Mouse (Mus musculus): ENCODE measurements around the gene Donson. TPM values are rescaled to one million over a fixed set of nuclear protein-coding genes. Genes with fewer than 3 reads are reported as not detected.

Donson gene
- polyA plus RNA-seq, 1 experiment: 12.2 TPM

DNA sequence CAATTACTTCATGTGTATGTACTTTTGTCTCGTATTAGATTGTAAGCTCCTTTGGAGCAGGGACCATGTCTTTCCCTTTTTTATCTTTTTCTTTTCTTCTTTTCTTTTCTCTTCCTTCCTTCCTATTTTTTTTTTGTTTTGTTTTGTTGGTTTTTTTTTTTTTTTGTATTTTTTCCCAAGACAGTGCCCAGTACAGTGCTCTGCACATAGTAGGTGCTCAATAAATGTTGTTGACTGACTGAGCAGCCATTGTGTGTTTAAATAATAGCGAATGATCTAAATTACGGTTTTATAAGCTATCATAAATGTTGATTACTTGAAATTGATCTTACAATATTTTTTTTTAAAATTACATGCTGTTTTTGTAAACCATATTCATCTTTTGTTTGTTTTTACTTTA lies 24.8 kb downstream of the Donson start:
- no peak overlapping the region for H3ac ChIP-seq (ENCODE audit: control insufficient read depth, insufficient read length, low read depth)
- TF ChIP-seq CTCF (IDR thresholded peaks at IDR 0.05; ENCODE audit: control insufficient read depth, insufficient read depth, insufficient read length): no peak
- TF ChIP-seq USF1 (IDR thresholded peaks at IDR 0.05; ENCODE audit: low read depth): no peak
- no peak for TF ChIP-seq CEBPB (IDR thresholded peaks at IDR 0.05; ENCODE audit: low read depth)
- no peak for TF ChIP-seq FOSL1 (IDR thresholded peaks at IDR 0.05; ENCODE audit: insufficient read depth, low read length, poor library complexity, severe bottlenecking)
- no peak for TF ChIP-seq MAX (IDR thresholded peaks at IDR 0.05)
- TF ChIP-seq MYOD1 (IDR thresholded peaks at IDR 0.05; ENCODE audit: control insufficient read depth, insufficient read length, low read depth): no peak
- TF ChIP-seq MYOG (IDR thresholded peaks at IDR 0.05; ENCODE audit: control insufficient read depth, extremely low read depth, insufficient read length): no peak
- peaks cover 93% of the 10 kb centered on the region for H3K79me2 ChIP-seq (ENCODE audit: control insufficient read depth, insufficient read depth)
- H3K4me3 ChIP-seq (ENCODE audit: insufficient read depth, poor library complexity, severe bottlenecking): no peak overlapping the region
- peaks cover 70% of the 10 kb centered on the region for H3K79me3 ChIP-seq (ENCODE audit: low read depth)
- H3K27me3 ChIP-seq (ENCODE audit: control insufficient read depth, insufficient read depth, insufficient read length): no peaks in the 10 kb centered on the region
- H3K36me3 ChIP-seq (ENCODE audit: control insufficient read depth, insufficient read depth): peaks cover 99% of the 10 kb centered on the region

DNA sequence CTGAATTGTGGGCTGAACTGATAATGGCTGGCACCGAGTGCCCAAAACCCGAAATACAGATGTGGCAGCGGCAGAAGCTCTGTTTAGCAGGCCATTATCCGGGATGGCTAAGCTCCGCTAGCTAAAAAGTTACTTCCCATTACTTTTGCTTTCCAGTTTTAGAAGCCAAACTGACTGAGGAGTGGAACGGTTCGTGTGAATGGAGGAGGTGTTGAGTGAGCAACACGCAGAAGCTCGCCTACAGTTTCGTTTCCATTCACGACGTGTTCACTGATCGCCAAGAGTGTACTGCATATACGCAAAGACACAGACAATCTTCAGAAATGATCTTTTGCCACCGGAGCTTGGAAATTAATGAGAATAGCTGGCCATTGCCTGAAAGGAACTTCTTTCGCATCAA lies 26.2 kb downstream of the Donson start:
- H3K27me3 ChIP-seq (ENCODE audit: control insufficient read depth, insufficient read depth, insufficient read length): no peaks in the 10 kb centered on the region
- no peak overlapping the region for H3ac ChIP-seq (ENCODE audit: control insufficient read depth, insufficient read length, low read depth)
- H3K36me3 ChIP-seq (ENCODE audit: control insufficient read depth, insufficient read depth): peaks cover 99% of the 10 kb centered on the region
- peaks cover 94% of the 10 kb centered on the region for H3K79me2 ChIP-seq (ENCODE audit: control insufficient read depth, insufficient read depth)
- TF ChIP-seq CEBPB (IDR thresholded peaks at IDR 0.05; ENCODE audit: low read depth): no peak
- TF ChIP-seq USF1 (IDR thresholded peaks at IDR 0.05; ENCODE audit: low read depth): no peak
- TF ChIP-seq MAX (IDR thresholded peaks at IDR 0.05): no peak
- no peak for TF ChIP-seq MYOG (IDR thresholded peaks at IDR 0.05; ENCODE audit: control insufficient read depth, extremely low read depth, insufficient read length)
- no peak overlapping the region for H3K4me3 ChIP-seq (ENCODE audit: insufficient read depth, poor library complexity, severe bottlenecking)
- peaks cover 78% of the 10 kb centered on the region for H3K79me3 ChIP-seq (ENCODE audit: low read depth)

DNA sequence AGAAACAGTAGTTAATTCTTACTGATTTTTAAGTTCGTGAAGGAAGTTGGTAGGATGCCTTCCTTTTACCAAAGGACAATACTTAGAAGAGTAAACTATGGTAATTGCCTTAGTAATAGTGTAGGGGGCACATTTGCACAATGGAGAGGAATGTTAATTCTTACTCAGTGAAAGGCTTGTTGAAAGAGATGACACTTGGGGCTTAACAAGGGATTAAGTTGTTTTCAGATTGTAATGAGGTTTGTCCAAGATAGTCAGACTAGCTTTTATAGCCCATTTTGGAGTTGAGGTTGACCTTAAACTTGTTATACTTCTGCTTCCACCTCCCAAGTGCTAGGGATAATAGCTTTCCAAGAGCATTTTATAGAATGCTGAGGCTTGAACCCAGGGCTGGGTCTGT lies 27.2 kb downstream of the Donson start:
- no peak overlapping the region for H3K4me3 ChIP-seq (ENCODE audit: insufficient read depth, poor library complexity, severe bottlenecking)

DNA sequence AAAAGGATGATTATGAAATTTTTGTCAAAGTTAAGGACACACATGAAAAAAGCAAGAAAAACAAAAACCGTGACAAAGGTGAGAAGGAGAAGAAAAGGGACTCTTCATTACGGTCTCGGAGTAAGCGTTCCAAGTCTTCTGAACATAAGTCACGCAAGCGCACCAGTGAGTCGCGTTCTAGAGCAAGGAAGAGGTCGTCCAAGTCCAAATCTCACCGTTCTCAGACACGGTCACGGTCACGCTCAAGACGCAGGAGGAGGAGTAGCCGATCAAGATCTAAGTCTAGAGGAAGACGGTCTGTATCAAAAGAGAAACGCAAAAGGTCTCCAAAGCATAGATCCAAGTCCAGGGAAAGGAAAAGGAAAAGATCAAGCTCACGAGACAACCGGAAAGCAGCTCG lies 28.8 kb downstream of the Donson start:
- Histone ChIP-seq H3K27me3 (ENCODE audit: control insufficient read depth, insufficient read depth, insufficient read length) (no peaks in the 10 kb centered on the region), H3K4me3 (ENCODE audit: insufficient read depth, poor library complexity, severe bottlenecking) (no peak overlapping the region), H3ac (ENCODE audit: control insufficient read depth, insufficient read length, low read depth) (no peak overlapping the region), H3K36me3 (ENCODE audit: control insufficient read depth, insufficient read depth) (peaks cover 100% of the 10 kb centered on the region), H3K79me3 (ENCODE audit: low read depth) (peaks cover 89% of the 10 kb centered on the region), H3K79me2 (ENCODE audit: control insufficient read depth, insufficient read depth) (peaks cover 99% of the 10 kb centered on the region)
- TF ChIP-seq MAX (IDR thresholded peaks at IDR 0.05) (no peak), USF1 (IDR thresholded peaks at IDR 0.05; ENCODE audit: low read depth) (no peak), CEBPB (IDR thresholded peaks at IDR 0.05; ENCODE audit: low read depth) (no peak), MYOD1 (IDR thresholded peaks at IDR 0.05; ENCODE audit: control insufficient read depth, insufficient read length, low read depth) (no peak), CTCF (IDR thresholded peaks at IDR 0.05; ENCODE audit: control insufficient read depth, insufficient read depth, insufficient read length) (no peak), FOSL1 (IDR thresholded peaks at IDR 0.05; ENCODE audit: insufficient read depth, low read length, poor library complexity, severe bottlenecking) (no peak), MYOG (IDR thresholded peaks at IDR 0.05; ENCODE audit: control insufficient read depth, extremely low read depth, insufficient read length) (no peak)

More for the DNA sequence above, 27.2 kb downstream of the Donson start:
- H3ac ChIP-seq (ENCODE audit: control insufficient read depth, insufficient read length, low read depth): no peak overlapping the region
- H3K36me3 ChIP-seq (ENCODE audit: control insufficient read depth, insufficient read depth): peaks cover 99% of the 10 kb centered on the region
- peaks cover 94% of the 10 kb centered on the region for H3K79me2 ChIP-seq (ENCODE audit: control insufficient read depth, insufficient read depth)
- peaks cover 82% of the 10 kb centered on the region for H3K79me3 ChIP-seq (ENCODE audit: low read depth)
- no peaks in the 10 kb centered on the region for H3K27me3 ChIP-seq (ENCODE audit: control insufficient read depth, insufficient read depth, insufficient read length)
- no peak for TF ChIP-seq MYOD1 (IDR thresholded peaks at IDR 0.05; ENCODE audit: control insufficient read depth, insufficient read length, low read depth)
- no peak for TF ChIP-seq USF1 (IDR thresholded peaks at IDR 0.05; ENCODE audit: low read depth)
- no peak for TF ChIP-seq MAX (IDR thresholded peaks at IDR 0.05)
- no peak for TF ChIP-seq CTCF (IDR thresholded peaks at IDR 0.05; ENCODE audit: control insufficient read depth, insufficient read depth, insufficient read length)
- TF ChIP-seq CEBPB (IDR thresholded peaks at IDR 0.05; ENCODE audit: low read depth): no peak
- no peak for TF ChIP-seq MYOG (IDR thresholded peaks at IDR 0.05; ENCODE audit: control insufficient read depth, extremely low read depth, insufficient read length)
- TF ChIP-seq FOSL1 (IDR thresholded peaks at IDR 0.05; ENCODE audit: insufficient read depth, low read length, poor library complexity, severe bottlenecking): no peak

DNA sequence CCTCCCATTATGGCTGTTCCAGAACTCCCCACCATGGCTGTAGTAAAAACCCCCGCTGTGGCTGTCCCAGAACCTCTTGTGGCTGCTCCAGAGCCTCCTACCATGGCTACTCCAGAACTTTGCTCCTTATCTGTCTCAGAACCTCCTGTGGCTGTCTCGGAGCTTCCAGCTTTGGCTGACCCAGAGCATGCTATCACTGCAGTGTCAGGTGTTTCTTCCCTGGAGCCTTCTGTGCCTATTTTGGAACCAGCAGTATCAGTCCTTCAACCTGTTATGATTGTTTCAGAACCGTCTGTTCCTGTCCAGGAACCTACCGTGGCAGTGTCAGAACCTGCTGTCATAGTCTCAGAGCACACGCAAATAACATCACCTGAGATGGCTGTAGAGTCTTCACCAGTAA lies 30.1 kb downstream of the Donson start:
- Histone ChIP-seq H3K79me3 (ENCODE audit: low read depth) (peaks cover 95% of the 10 kb centered on the region), H3ac (ENCODE audit: control insufficient read depth, insufficient read length, low read depth) (no peak overlapping the region), H3K36me3 (ENCODE audit: control insufficient read depth, insufficient read depth) (peaks cover 100% of the 10 kb centered on the region), H3K27me3 (ENCODE audit: control insufficient read depth, insufficient read depth, insufficient read length) (no peaks in the 10 kb centered on the region), H3K4me3 (ENCODE audit: insufficient read depth, poor library complexity, severe bottlenecking) (no peak overlapping the region), H3K79me2 (ENCODE audit: control insufficient read depth, insufficient read depth) (peaks cover 100% of the 10 kb centered on the region)
- no peak for TF ChIP-seq MYOG (IDR thresholded peaks at IDR 0.05; ENCODE audit: control insufficient read depth, extremely low read depth, insufficient read length)
- no peak for TF ChIP-seq MYOD1 (IDR thresholded peaks at IDR 0.05; ENCODE audit: control insufficient read depth, insufficient read length, low read depth)
- no peak for TF ChIP-seq FOSL1 (IDR thresholded peaks at IDR 0.05; ENCODE audit: insufficient read depth, low read length, poor library complexity, severe bottlenecking)
- TF ChIP-seq MAX (IDR thresholded peaks at IDR 0.05): no peak
- no peak for TF ChIP-seq CEBPB (IDR thresholded peaks at IDR 0.05; ENCODE audit: low read depth)

DNA sequence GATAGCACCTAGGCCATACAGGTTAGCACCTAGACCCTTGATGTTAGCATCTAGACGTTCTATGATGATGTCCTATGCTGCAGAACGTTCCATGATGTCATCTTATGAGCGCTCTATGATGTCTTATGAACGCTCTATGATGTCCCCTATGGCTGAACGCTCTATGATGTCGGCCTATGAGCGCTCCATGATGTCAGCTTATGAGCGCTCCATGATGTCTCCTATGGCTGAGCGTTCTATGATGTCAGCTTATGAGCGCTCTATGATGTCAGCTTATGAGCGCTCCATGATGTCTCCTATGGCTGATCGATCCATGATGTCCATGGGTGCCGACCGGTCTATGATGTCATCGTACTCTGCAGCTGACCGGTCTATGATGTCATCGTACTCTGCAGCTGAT lies 31.3 kb downstream of the Donson start:
- TF ChIP-seq CTCF (IDR thresholded peaks at IDR 0.05; ENCODE audit: control insufficient read depth, insufficient read depth, insufficient read length) (no peak), MYOD1 (IDR thresholded peaks at IDR 0.05; ENCODE audit: control insufficient read depth, insufficient read length, low read depth) (no peak), USF1 (IDR thresholded peaks at IDR 0.05; ENCODE audit: low read depth) (no peak), MYOG (IDR thresholded peaks at IDR 0.05; ENCODE audit: control insufficient read depth, extremely low read depth, insufficient read length) (no peak), FOSL1 (IDR thresholded peaks at IDR 0.05; ENCODE audit: insufficient read depth, low read length, poor library complexity, severe bottlenecking) (no peak), MAX (IDR thresholded peaks at IDR 0.05) (no peak), CEBPB (IDR thresholded peaks at IDR 0.05; ENCODE audit: low read depth) (no peak)
- Histone ChIP-seq H3ac (ENCODE audit: control insufficient read depth, insufficient read length, low read depth) (no peak overlapping the region), H3K79me2 (ENCODE audit: control insufficient read depth, insufficient read depth) (peaks cover 100% of the 10 kb centered on the region), H3K79me3 (ENCODE audit: low read depth) (peaks cover 96% of the 10 kb centered on the region), H3K4me3 (ENCODE audit: insufficient read depth, poor library complexity, severe bottlenecking) (no peak overlapping the region), H3K36me3 (ENCODE audit: control insufficient read depth, insufficient read depth) (peaks cover 100% of the 10 kb centered on the region), H3K27me3 (ENCODE audit: control insufficient read depth, insufficient read depth, insufficient read length) (no peaks in the 10 kb centered on the region)

Data from C2C12 (cell line).